18 mouse cellular contexts compared by ENCODE assay signal in the genomic region with DNA sequence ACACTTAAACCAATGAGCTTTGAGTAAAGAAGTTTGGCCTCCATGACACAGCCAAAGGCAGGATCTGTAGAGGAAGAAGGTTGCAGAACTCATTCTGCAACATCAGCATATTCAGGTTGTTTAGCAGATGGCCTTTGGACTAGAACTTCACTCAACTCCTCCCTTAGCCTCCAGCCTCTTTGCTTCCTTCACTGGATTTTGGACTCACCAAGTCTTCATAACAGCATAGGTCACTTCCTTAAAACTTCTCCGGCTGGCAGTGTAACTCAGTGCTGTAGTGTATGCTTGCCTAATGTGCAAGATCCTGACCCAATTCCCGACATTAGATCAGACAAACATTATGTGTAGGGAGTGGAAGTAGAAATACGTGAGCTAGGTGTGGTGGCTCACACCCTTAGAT. TPM values are rescaled to one million over a fixed set of nuclear protein-coding genes. Genes with fewer than 3 reads are reported as not detected.
DNase-seq lines count a peak whose midpoint lies in the region; ATAC-seq and TF ChIP-seq lines count a peak whose summit lies in the region.
"Had no signal": no experiment of that assay in that cellular context is flagged by ENCODE, and none has a peak within 500 bp of the region (broad histone marks: within the 10 kb centered on the region; RNA-seq: fewer than 3 reads in every experiment).

No protein-coding gene starts in this region.

- DNase-seq in kidney, adult 8-10 months = peak; percentile 58 to 81
- DNase-seq in ES-E14 (ENCODE audit: low read depth, low spot score) = no peak
- DNase-seq in embryo, embryonic 10 days (ENCODE audit: low spot score) = no peak
- DNase-seq in heart, embryonic 10.5 days (ENCODE audit: low spot score) = no peak
- DNase-seq in forebrain, postnatal 0 days = no peak
- DNase-seq: adrenal gland, adult 8-10 months; cerebellum, adult 9-11 months; gastrocnemius, postnatal 10 days; heart, postnatal 36 days; thymus, postnatal 36 days had no signal

- H3K9ac ChIP-seq in kidney, embryonic 15.5 days = no peak overlapping the region
- H3K9ac ChIP-seq in ES-E14 (ENCODE audit: insufficient read depth, low read depth, low read length, poor library complexity, severe bottlenecking) = no peak overlapping the region
- no peak overlapping the region for H3K9ac ChIP-seq in intestine, embryonic 16.5 days (ENCODE audit: low read depth, low read length)
- no peak overlapping the region for H3K9ac ChIP-seq in forebrain, postnatal 0 days
- H3K9ac ChIP-seq: heart, embryonic 12.5 days; liver, embryonic 12.5 days had no signal

- no peak for TF ChIP-seq CTCF in small intestine, adult 2 months (IDR thresholded peaks at IDR 0.05; ENCODE audit: extremely low read depth, insufficient read length, insufficient replicate concordance, low read depth, low read length)
- TF ChIP-seq CTCF in forebrain, postnatal 0 days (IDR thresholded peaks at IDR 0.05; ENCODE audit: low read depth) = no peak

- no peak overlapping the region for H3K27ac ChIP-seq in kidney, embryonic 15.5 days
- H3K27ac ChIP-seq in ES-E14 (ENCODE audit: insufficient read depth, low read depth, low read length, poor library complexity, severe bottlenecking) = peak overlapping the region; percentile 2; the same call in 1 of the 2 replicates
- H3K27ac ChIP-seq in intestine, embryonic 16.5 days (ENCODE audit: low read length) = peak overlapping the region; percentile 88
- H3K27ac ChIP-seq in small intestine, adult 2 months (ENCODE audit: insufficient read depth, low read depth, low read length) = peak overlapping the region; percentile 95
- no peak overlapping the region for H3K27ac ChIP-seq in heart, embryonic 10.5 days
- H3K27ac ChIP-seq in forebrain, postnatal 0 days (ENCODE audit: low read depth, low read length) = no peak overlapping the region
- H3K27ac ChIP-seq: liver, embryonic 12.5 days; midbrain, embryonic 10.5 days had no signal

- no peaks in the 10 kb centered on the region for H3K27me3 ChIP-seq in kidney, embryonic 15.5 days
- no peaks in the 10 kb centered on the region for H3K27me3 ChIP-seq in intestine, embryonic 16.5 days (replicated peaks; ENCODE audit: control insufficient read depth, insufficient read depth, low read length)
- no peaks in the 10 kb centered on the region for H3K27me3 ChIP-seq in small intestine, adult 2 months (ENCODE audit: control insufficient read depth, insufficient read depth, low read length)
- no peaks in the 10 kb centered on the region for H3K27me3 ChIP-seq in heart, embryonic 10.5 days (ENCODE audit: insufficient read depth, poor library complexity, severe bottlenecking)
- no peaks in the 10 kb centered on the region for H3K27me3 ChIP-seq in forebrain, postnatal 0 days (ENCODE audit: insufficient read depth, low read length)
- H3K27me3 ChIP-seq: heart, embryonic 12.5 days had no signal

- H3K4me2 ChIP-seq in kidney, embryonic 15.5 days = no peak overlapping the region
- no peak overlapping the region for H3K4me2 ChIP-seq in intestine, embryonic 16.5 days (ENCODE audit: low read depth, low read length)
- no peak overlapping the region for H3K4me2 ChIP-seq in forebrain, postnatal 0 days (ENCODE audit: low read depth)
- H3K4me2 ChIP-seq: heart, embryonic 12.5 days; liver, embryonic 12.5 days had no signal

- no peak for ATAC-seq in kidney, embryonic 15.5 days (replicated peaks; ENCODE audit: low FRiP score)
- ATAC-seq in intestine, embryonic 16.5 days = peak; percentile 92
- ATAC-seq in forebrain, postnatal 0 days = no peak
- ATAC-seq: forebrain, embryonic 14.5 days; liver, embryonic 12.5 days had no signal

- H3K4me3 ChIP-seq in kidney, embryonic 15.5 days (replicated peaks) = no peak overlapping the region
- H3K4me3 ChIP-seq in ES-E14 (ENCODE audit: insufficient read depth in 1 of 2, low read depth in 1 of 2, low read length in 2 of 2, poor library complexity in 1 of 2, severe bottlenecking in 1 of 2) = no peak overlapping the region
- H3K4me3 ChIP-seq in intestine, embryonic 16.5 days (ENCODE audit: low read length) = no peak overlapping the region
- H3K4me3 ChIP-seq in small intestine, adult 2 months (ENCODE audit: low read depth, low read length) = no peak overlapping the region
- H3K4me3 ChIP-seq in heart, embryonic 10.5 days = no peak overlapping the region
- H3K4me3 ChIP-seq in forebrain, postnatal 0 days (ENCODE audit: low read depth, low read length) = no peak overlapping the region
- H3K4me3 ChIP-seq: heart, embryonic 12.5 days; liver, embryonic 12.5 days; midbrain, embryonic 10.5 days; myocyte had no signal

- TF ChIP-seq POLR2A in small intestine, adult 2 months (IDR thresholded peaks at IDR 0.05; ENCODE audit: low read depth, low read length) = no peak

- no peaks in the 10 kb centered on the region for H3K9me3 ChIP-seq in kidney, embryonic 15.5 days (replicated peaks)
- H3K9me3 ChIP-seq in ES-E14 (ENCODE audit: control insufficient read depth, insufficient read depth, low read depth, low read length) = no peaks in the 10 kb centered on the region
- no peaks in the 10 kb centered on the region for H3K9me3 ChIP-seq in intestine, embryonic 16.5 days (ENCODE audit: control insufficient read depth, low read length)
- H3K9me3 ChIP-seq in heart, embryonic 10.5 days = no peaks in the 10 kb centered on the region
- no peaks in the 10 kb centered on the region for H3K9me3 ChIP-seq in forebrain, postnatal 0 days (ENCODE audit: low read length)
- H3K9me3 ChIP-seq: heart, embryonic 12.5 days; liver, embryonic 12.5 days; midbrain, embryonic 10.5 days had no signal

- in situ Hi-C loops in ES-E14 (cut with MboI; ENCODE audit: low sequenced_read_pairs in 2 of 2, unreplicated experiment in 2 of 2) = no loop called here

- no peaks in the 10 kb centered on the region for H3K36me3 ChIP-seq in kidney, embryonic 15.5 days
- no peaks in the 10 kb centered on the region for H3K36me3 ChIP-seq in ES-E14 (ENCODE audit: control insufficient read depth, insufficient read depth, low read length, poor library complexity, severe bottlenecking)
- H3K36me3 ChIP-seq in intestine, embryonic 16.5 days (ENCODE audit: control insufficient read depth, insufficient read depth, low read length) = no peaks in the 10 kb centered on the region
- H3K36me3 ChIP-seq in small intestine, adult 2 months (ENCODE audit: control insufficient read depth, insufficient read depth, low read length) = no peaks in the 10 kb centered on the region
- H3K36me3 ChIP-seq in heart, embryonic 10.5 days = no peaks in the 10 kb centered on the region
- no peaks in the 10 kb centered on the region for H3K36me3 ChIP-seq in forebrain, postnatal 0 days (ENCODE audit: insufficient read depth)
- H3K36me3 ChIP-seq: heart, embryonic 12.5 days; liver, embryonic 12.5 days; midbrain, embryonic 10.5 days had no signal

- peaks cover 5% of the 10 kb centered on the region for H3K4me1 ChIP-seq in kidney, embryonic 15.5 days
- peaks cover 5 to 7% of the 10 kb centered on the region in 2 experiments; a peak in 3 of 4 replicates for H3K4me1 ChIP-seq in ES-E14 (ENCODE audit: control insufficient read depth in 2 of 2, insufficient read depth in 2 of 2, low read length in 2 of 2, poor library complexity in 1 of 2)
- H3K4me1 ChIP-seq in intestine, embryonic 16.5 days (ENCODE audit: control insufficient read depth, insufficient read depth, low read length) = no peaks in the 10 kb centered on the region
- peaks cover 12% of the 10 kb centered on the region; the same call in 1 of the 2 replicates for H3K4me1 ChIP-seq in small intestine, adult 2 months (ENCODE audit: control insufficient read depth, insufficient read depth, insufficient read length, low read length)
- H3K4me1 ChIP-seq in heart, embryonic 10.5 days = peaks cover 1% of the 10 kb centered on the region
- H3K4me1 ChIP-seq in forebrain, postnatal 0 days (ENCODE audit: insufficient read depth) = no peaks in the 10 kb centered on the region

- 86% methylated on average over 3 of the region's 3 CpGs for WGBS in kidney, embryonic 15.5 days
- 64% methylated on average over 3 of the region's 3 CpGs for WGBS in intestine, embryonic 16.5 days
- WGBS in small intestine, adult 2 months = 30% methylated on average over 3 of the region's 3 CpGs
- 87% methylated on average over 3 of the region's 3 CpGs for WGBS in heart, embryonic 10.5 days
- 94% methylated on average over 3 of the region's 3 CpGs for whole genome bisulfite sequencing in forebrain, postnatal 0 days

TF ChIP-seq in ES-E14, 5 proteins besides CTCF, POLR2A, EP300 and RAD21:
- TF ChIP-seq ZC3H11A (IDR thresholded peaks at IDR 0.05; ENCODE audit: borderline replicate concordance, low read depth, low read length) = no peak
- TF ChIP-seq MAFK (IDR thresholded peaks at IDR 0.05; ENCODE audit: insufficient read depth, low read depth, low read length) = peak; percentile 75

RNA-seq across cellular contexts. Expression of a gene that starts 6.1 kb away (rescaled TPM):
- 19.6 and 21.2 TPM in 2 replicates for polyA plus RNA-seq in kidney, embryonic 15.5 days (2015; fragmentation: Nextera tagmentation; extraction: Ambion mirVana)
- 32.9 and 43.6 TPM in 2 replicates for total RNA-seq in ES-E14 (2012; rRNA removed)
- polyA plus RNA-seq in intestine, embryonic 16.5 days (2015; fragmentation: Nextera tagmentation; extraction: Ambion mirVana) = 11.9 and 12.4 TPM in 2 replicates
- polyA plus RNA-seq in small intestine, adult 2 months (2012; rRNA removed) = 2.9 and 3.9 TPM in 2 replicates
- 24.9 and 26.2 TPM in 2 replicates for polyA plus RNA-seq in heart, embryonic 10.5 days (2016; fragmentation: Nextera tagmentation; extraction: Ambion mirVana)
- total RNA-seq in forebrain, postnatal 0 days (2014; rRNA removed) = 21.8 and 28.7 TPM in 2 replicates
- 4.0 and 6.1 TPM in 2 replicates for polyA plus RNA-seq in forebrain, postnatal 0 days (2015; fragmentation: Nextera tagmentation; extraction: Ambion mirVana)

RNA-seq across cellular contexts. Expression of a gene that starts 11.3 kb away (rescaled TPM):
- 20.4 and 21.1 TPM in 2 replicates for polyA plus RNA-seq in kidney, embryonic 15.5 days (2015; fragmentation: Nextera tagmentation; extraction: Ambion mirVana)
- total RNA-seq in ES-E14 (2012; rRNA removed) = 52.0 and 54.2 TPM in 2 replicates
- polyA plus RNA-seq in intestine, embryonic 16.5 days (2015; fragmentation: Nextera tagmentation; extraction: Ambion mirVana) = 13.4 and 14.1 TPM in 2 replicates
- 6.9 and 15.7 TPM in 2 replicates for polyA plus RNA-seq in small intestine, adult 2 months (2012; rRNA removed)
- 12.1 and 18.8 TPM in 2 replicates for polyA plus RNA-seq in heart, embryonic 10.5 days (2016; fragmentation: Nextera tagmentation; extraction: Ambion mirVana)
- total RNA-seq in forebrain, postnatal 0 days (2014; rRNA removed) = 56.8 and 63.6 TPM in 2 replicates
- 10.6 and 13.0 TPM in 2 replicates for polyA plus RNA-seq in forebrain, postnatal 0 days (2015; fragmentation: Nextera tagmentation; extraction: Ambion mirVana)

Comparison
In these comparisons a context has a peak if more than half of its experiments do, and no peak if none do; other contexts are left out.
1. DNase-seq: peak in kidney, adult 8-10 months (2 of 2); none in ES-E14 (single experiment), embryo, embryonic 10 days (single experiment), heart, embryonic 10.5 days (single experiment) and forebrain, postnatal 0 days (single experiment).
2. H3K27ac ChIP-seq: peak in ES-E14 (single experiment), intestine, embryonic 16.5 days (single experiment) and small intestine, adult 2 months (single experiment); none in kidney, embryonic 15.5 days (single experiment), heart, embryonic 10.5 days (single experiment) and forebrain, postnatal 0 days (single experiment).